Mouse (Mus musculus) neural tube, embryonic 11.5 days (tissue): ENCODE measurements at regions not wholly inside any gene's neighbourhood (a gene's known extent, or its start where the extent isn't known, plus 50 kb on each side); places are given as distances from the start of the nearest gene placed in this dataset.

Experiments
- ATAC-seq: fragments of 200-750 bp; cut with Nextera tagmentation; 2 replicates; pipeline ENCODE4 v1.8.0; 2017; ENCODE audit warnings: moderate number of reproducible peaks, mild to moderate bottlenecking, moderate TSS enrichment, moderate library complexity; ENCODE audit not compliant: insufficient read depth, low FRiP score, low TSS enrichment
- DNase-seq: peaks from one replicate; pipeline ENCODE4 v3.0.0-alpha.2; 2015; ENCODE audit warnings: low spot score
- H3K27ac ChIP-seq: fragments of 300-500 bp; sonication (generic); 2 replicates; pipeline ENCODE4 v1.5.1; 2014; ENCODE audit warnings: low read depth, mild to moderate bottlenecking, low read length
- H3K27me3 ChIP-seq: fragments of 300-500 bp; sonication (generic); 2 replicates; pipeline ENCODE4 v1.6.1; 2014; ENCODE audit warnings: mild to moderate bottlenecking, low read length, mixed read lengths; ENCODE audit not compliant: control insufficient read depth, insufficient read depth
- H3K36me3 ChIP-seq: fragments of 300-500 bp; sonication (generic); 2 replicates; pipeline ENCODE4 v1.6.1; 2014; ENCODE audit warnings: mild to moderate bottlenecking, low read length, moderate library complexity, mixed read lengths; ENCODE audit not compliant: control insufficient read depth, insufficient read depth
- H3K4me1 ChIP-seq: fragments of 300-500 bp; sonication (generic); 2 replicates; pipeline ENCODE4 v1.6.1; 2014; ENCODE audit warnings: low read length, mixed read lengths; ENCODE audit not compliant: control insufficient read depth, insufficient read depth
- H3K4me2 ChIP-seq: fragments of 300-500 bp; sonication (generic); 2 replicates; pipeline ENCODE4 v1.6.1; 2014; ENCODE audit warnings: low read depth, mild to moderate bottlenecking, moderate library complexity
- H3K4me3 ChIP-seq: fragments of 300-500 bp; sonication (generic); 2 replicates; pipeline ENCODE4 v1.5.1; 2014; ENCODE audit warnings: low read depth, low read length
- H3K9ac ChIP-seq: fragments of 300-500 bp; sonication (generic); 2 replicates; pipeline ENCODE4 v1.6.1; 2014; ENCODE audit warnings: mild to moderate bottlenecking, low read length
- H3K9me3 ChIP-seq: fragments of 300-500 bp; sonication (generic); 2 replicates; pipeline ENCODE4 v1.6.1; 2016; ENCODE audit warnings: low read length; ENCODE audit not compliant: control insufficient read depth
- WGBS: fragments of 180-500 bp; shearing (Covaris S2); extraction: QIAGEN DNeasy Blood & Tissue Kit; methylation state at CpG from one replicate; pipeline ENCODE4 v1.1.7; 2014; 5-methylcytosine and 5-hydroxymethylcytosine counted together

GRCm38 (mm10) chr13:118193951-118194696 is 192.3 kb upstream of the B430218F22Rik start:
- no peaks in the 10 kb centered on the region for H3K27me3 ChIP-seq
- H3K27ac ChIP-seq: no peak overlapping the region
- H3K36me3 ChIP-seq: no peaks in the 10 kb centered on the region
- DNase-seq (no peak), ATAC-seq (no peak; the same call in 1 of the 2 replicates)
- H3K9ac ChIP-seq: no peak overlapping the region
- H3K4me1 ChIP-seq: no peaks in the 10 kb centered on the region
- no peaks in the 10 kb centered on the region for H3K9me3 ChIP-seq
- no peak overlapping the region for H3K4me3 ChIP-seq
- 65% methylated on average over 4 of the region's 4 CpGs for WGBS
- no peak overlapping the region for H3K4me2 ChIP-seq

GRCm38 (mm10) chr13:118208146-118208545 is 178.3 kb upstream of the B430218F22Rik start:
- H3K27me3 ChIP-seq: no peaks in the 10 kb centered on the region
- DNase-seq (no peak), ATAC-seq (no peak)
- no peak overlapping the region for H3K4me3 ChIP-seq
- H3K9ac ChIP-seq: no peak overlapping the region
- H3K36me3 ChIP-seq: no peaks in the 10 kb centered on the region
- H3K4me2 ChIP-seq: no peak overlapping the region
- no peaks in the 10 kb centered on the region for H3K4me1 ChIP-seq
- H3K9me3 ChIP-seq: no peaks in the 10 kb centered on the region
- no peak overlapping the region for H3K27ac ChIP-seq

DNA sequence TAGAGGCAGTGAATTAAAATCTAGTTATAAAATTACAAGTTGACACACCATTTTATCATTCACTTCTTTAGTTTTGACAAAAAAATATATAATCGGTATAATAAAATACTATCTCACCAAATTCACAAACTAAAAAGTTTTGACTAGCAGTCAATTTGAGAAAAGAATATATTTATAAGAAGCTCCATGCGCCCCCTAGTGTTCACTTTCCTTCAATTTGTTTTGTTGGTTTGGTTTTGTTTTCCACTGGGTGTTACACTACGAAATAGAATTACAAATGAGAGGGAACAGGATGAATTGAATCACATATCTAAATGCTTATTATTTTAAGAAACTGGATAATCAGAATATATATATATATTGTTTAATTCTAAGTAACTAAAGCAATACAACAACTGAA is 159.1 kb upstream of the B430218F22Rik start:
- no peaks in the 10 kb centered on the region for H3K36me3 ChIP-seq
- no peak overlapping the region for H3K4me3 ChIP-seq
- H3K4me1 ChIP-seq: no peaks in the 10 kb centered on the region
- peak; percentile 32 for DNase-seq
- H3K9ac ChIP-seq: no peak overlapping the region
- no peaks in the 10 kb centered on the region for H3K27me3 ChIP-seq
- H3K9me3 ChIP-seq: no peaks in the 10 kb centered on the region
- 37% methylated on average over 3 of the region's 3 CpGs for WGBS
- no peak overlapping the region for H3K27ac ChIP-seq
- H3K4me2 ChIP-seq: no peak overlapping the region
- no peak for ATAC-seq

GRCm38 (mm10) chr13:118237968-118238367 is 148.5 kb upstream of the B430218F22Rik start:
- H3K27me3 ChIP-seq: no peaks in the 10 kb centered on the region
- no peak overlapping the region for H3K4me2 ChIP-seq
- no peaks in the 10 kb centered on the region for H3K9me3 ChIP-seq
- WGBS: 79% methylated on average over 1 of the region's 1 CpGs
- H3K4me1 ChIP-seq: no peaks in the 10 kb centered on the region
- H3K9ac ChIP-seq: no peak overlapping the region
- H3K4me3 ChIP-seq: no peak overlapping the region
- ATAC-seq: no peak
- H3K27ac ChIP-seq: no peak overlapping the region
- no peak for DNase-seq
- H3K36me3 ChIP-seq: no peaks in the 10 kb centered on the region

- Histone ChIP-seq H3K27ac (no peak overlapping the region), H3K4me2 (no peak overlapping the region), H3K27me3 (no peaks in the 10 kb centered on the region), H3K9ac (no peak overlapping the region), H3K9me3 (no peaks in the 10 kb centered on the region), H3K4me3 (no peak overlapping the region), H3K4me1 (no peaks in the 10 kb centered on the region), H3K36me3 (no peaks in the 10 kb centered on the region)
- DNase-seq (no peak), ATAC-seq (no peak)
- 82% methylated on average over 3 of the region's 3 CpGs for WGBS
These were observed 141.8 kb upstream of the B430218F22Rik start for GRCm38 (mm10) chr13:118244680-118245079.

DNA sequence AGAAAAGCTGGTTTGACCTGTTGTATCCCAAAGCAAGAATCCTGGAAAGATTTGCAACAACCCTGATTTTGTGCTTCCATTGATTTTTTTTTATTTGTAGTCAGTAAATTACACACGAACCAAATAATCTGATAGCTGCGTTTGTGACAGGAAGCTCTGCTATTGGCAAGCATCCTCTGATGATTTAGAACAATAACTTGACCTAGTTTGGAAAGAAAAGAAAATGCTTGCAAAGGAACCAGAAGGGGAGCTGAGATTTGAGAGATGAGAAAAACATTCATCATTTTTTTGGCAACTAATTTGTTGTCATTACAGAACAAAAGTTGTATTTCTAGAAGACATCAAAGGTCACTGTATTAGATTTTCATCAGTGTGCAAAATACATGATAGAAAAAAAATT is 140.9 kb upstream of the B430218F22Rik start:
- WGBS: 82% methylated on average over 2 of the region's 2 CpGs
- Histone ChIP-seq H3K4me2 (no peak overlapping the region), H3K4me3 (no peak overlapping the region), H3K9me3 (no peaks in the 10 kb centered on the region), H3K4me1 (no peaks in the 10 kb centered on the region), H3K27ac (no peak overlapping the region), H3K36me3 (no peaks in the 10 kb centered on the region), H3K9ac (no peak overlapping the region), H3K27me3 (no peaks in the 10 kb centered on the region)
- DNase-seq (no peak), ATAC-seq (no peak)

GRCm38 (mm10) chr13:118259606-118260005 is 126.8 kb upstream of the B430218F22Rik start:
- DNase-seq (no peak), ATAC-seq (no peak)
- Histone ChIP-seq H3K27ac (no peak overlapping the region), H3K9ac (no peak overlapping the region), H3K36me3 (no peaks in the 10 kb centered on the region), H3K4me1 (no peaks in the 10 kb centered on the region), H3K4me2 (no peak overlapping the region), H3K27me3 (no peaks in the 10 kb centered on the region), H3K9me3 (no peaks in the 10 kb centered on the region), H3K4me3 (no peak overlapping the region)
- 68% methylated on average over 4 of the region's 4 CpGs for WGBS

- no peaks in the 10 kb centered on the region for H3K36me3 ChIP-seq
- no peaks in the 10 kb centered on the region for H3K27me3 ChIP-seq
- H3K27ac ChIP-seq: no peak overlapping the region
- 46% methylated on average over 4 of the region's 4 CpGs for WGBS
- H3K9ac ChIP-seq: no peak overlapping the region
- no peaks in the 10 kb centered on the region for H3K9me3 ChIP-seq
- no peak for DNase-seq
- ATAC-seq: no peak
- H3K4me2 ChIP-seq: no peak overlapping the region
- H3K4me1 ChIP-seq: no peaks in the 10 kb centered on the region
- H3K4me3 ChIP-seq: no peak overlapping the region
These were observed 123.5 kb upstream of the B430218F22Rik start for GRCm38 (mm10) chr13:118262971-118263370.

GRCm38 (mm10) chr13:118265763-118266520 is 120.5 kb upstream of the B430218F22Rik start:
- ATAC-seq: no peak
- Histone ChIP-seq H3K27ac (no peak overlapping the region), H3K4me1 (no peaks in the 10 kb centered on the region), H3K4me3 (no peak overlapping the region), H3K9me3 (no peaks in the 10 kb centered on the region), H3K27me3 (no peaks in the 10 kb centered on the region), H3K9ac (no peak overlapping the region), H3K36me3 (no peaks in the 10 kb centered on the region), H3K4me2 (no peak overlapping the region)
- 85% methylated on average over 8 of the region's 8 CpGs for WGBS
- DNase-seq: no peak
